Mouse (Mus musculus) MEL (cell line): ENCODE measurements around the gene Pcif1. TPM values are rescaled to one million over a fixed set of nuclear protein-coding genes. Genes with fewer than 3 reads are reported as not detected.

ENCODE experiments used
- DNase-seq: peaks from one replicate; pipeline ENCODE4 v3.0.0; 2011; ENCODE audit warnings: low read depth, low spot score
- H3K27ac ChIP-seq: 2 replicates; pipeline ENCODE4 v1.5.1; 2012; ENCODE audit warnings: low read depth, mild to moderate bottlenecking, control low read depth, low read length, moderate library complexity; ENCODE audit not compliant: control insufficient read depth
- H3K27me3 ChIP-seq, 2 experiments: fragments of 150-350 bp in 1 of 2; sonication (generic) in 1 of 2; 2 replicates each; pipeline ENCODE4 v1.6.1; 2012; ENCODE audit warnings: low read length in 2 of 2, mild to moderate bottlenecking in 2 of 2, improper control_type of control experiment in 1 of 2, moderate library complexity in 1 of 2; ENCODE audit not compliant: insufficient read depth in 2 of 2, control insufficient read depth in 1 of 2
- H3K36me3 ChIP-seq, 2 experiments: 2 replicates each; pipeline ENCODE4 v1.6.1; 2012 to 2014; ENCODE audit warnings: low read length in 2 of 2, improper control_type of control experiment in 1 of 2, inconsistent platforms in 1 of 2, mild to moderate bottlenecking in 1 of 2; ENCODE audit not compliant: insufficient read depth in 2 of 2, control insufficient read depth in 1 of 2
- H3K4me1 ChIP-seq, 2 experiments: fragments of 150-350 bp in 1 of 2; sonication (generic) in 1 of 2; 2 replicates each; pipeline ENCODE4 v1.6.1; 2012; ENCODE audit warnings: low read length in 2 of 2, improper control_type of control experiment in 1 of 2, mild to moderate bottlenecking in 1 of 2; ENCODE audit not compliant: insufficient read depth in 2 of 2, control insufficient read depth in 1 of 2
- H3K4me3 ChIP-seq, 2 experiments: fragments of 150-350 bp in 1 of 2; sonication (generic) in 1 of 2; 2 replicates each; pipeline ENCODE4 v1.5.1; 2012; ENCODE audit warnings: low read depth in 2 of 2, low read length in 2 of 2, mild to moderate bottlenecking in 2 of 2, moderate library complexity in 2 of 2, control low read depth in 1 of 2, improper control_type of control experiment in 1 of 2; ENCODE audit not compliant: control insufficient read depth in 1 of 2, insufficient read depth in 1 of 2
- H3K79me2 ChIP-seq: 2 replicates; pipeline ENCODE4 v1.6.1; 2012; ENCODE audit warnings: mild to moderate bottlenecking, low read length, moderate library complexity; ENCODE audit not compliant: control insufficient read depth, poor library complexity, insufficient read depth
- H3K9ac ChIP-seq: 2 replicates; pipeline ENCODE4 v1.6.1; 2012; ENCODE audit warnings: low read depth, mild to moderate bottlenecking, control low read depth, low read length, moderate library complexity; ENCODE audit not compliant: control insufficient read depth, poor library complexity, severe bottlenecking
- H3K9me3 ChIP-seq: fragments of 150-350 bp; sonication (generic); replicated peaks from 2 replicates; pipeline ENCODE4 v1.6.1; 2012; ENCODE audit warnings: mild to moderate bottlenecking, low read length, improper control_type of control experiment, moderate library complexity; ENCODE audit not compliant: insufficient read depth
- BHLHE40 ChIP-seq: IDR thresholded peaks from 2 replicates; pipeline ENCODE4 v1.6.1; 2012; ENCODE audit warnings: low read depth, mild to moderate bottlenecking, inconsistent platforms, low read length, improper control_type of control experiment, borderline replicate concordance
- CHD1 ChIP-seq: IDR thresholded peaks from 2 replicates; pipeline ENCODE4 v1.6.1; 2012; ENCODE audit warnings: low read depth, mild to moderate bottlenecking, inconsistent platforms, low read length, improper control_type of control experiment
- CHD2 ChIP-seq: IDR thresholded peaks from 2 replicates; pipeline ENCODE4 v1.6.1; 2011; ENCODE audit warnings: low read length, improper control_type of control experiment
- CTCF ChIP-seq, 3 experiments: IDR thresholded peaks in 2 of 3; conservative IDR thresholded peaks in 1 of 3; 2 replicates each; pipeline ENCODE4 v1.5.1; 2011 to 2012; ENCODE audit warnings: low read length in 3 of 3, low read depth in 2 of 3, mild to moderate bottlenecking in 2 of 3, improper control_type of control experiment in 1 of 3, inconsistent platforms in 1 of 3, mixed read lengths in 1 of 3, moderate library complexity in 1 of 3; ENCODE audit not compliant: control insufficient read depth in 1 of 3, insufficient read depth in 1 of 3, poor library complexity in 1 of 3, severe bottlenecking in 1 of 3
- E2F4 ChIP-seq: IDR thresholded peaks from 2 replicates; pipeline ENCODE4 v1.6.1; 2011; ENCODE audit warnings: low read depth, low read length, improper control_type of control experiment, borderline replicate concordance
- ELF1 ChIP-seq: IDR thresholded peaks from 2 replicates; pipeline ENCODE4 v1.6.1; 2014; ENCODE audit warnings: low read depth, mild to moderate bottlenecking, inconsistent platforms, low read length, improper control_type of control experiment, moderate library complexity
- GABPA ChIP-seq: IDR thresholded peaks from 2 replicates; pipeline ENCODE4 v1.6.1; 2012; ENCODE audit warnings: low read depth, mild to moderate bottlenecking, inconsistent platforms, low read length, improper control_type of control experiment, moderate library complexity
- GATA1 ChIP-seq: IDR thresholded peaks from 2 replicates; pipeline ENCODE4 v1.6.1; 2011; ENCODE audit warnings: low read depth, low read length, improper control_type of control experiment
- HCFC1 ChIP-seq: IDR thresholded peaks from 2 replicates; pipeline ENCODE4 v1.6.1; 2012; ENCODE audit warnings: low read depth, mild to moderate bottlenecking, inconsistent platforms, low read length, improper control_type of control experiment, moderate library complexity
- MAFK ChIP-seq: IDR thresholded peaks from 2 replicates; pipeline ENCODE4 v1.6.1; 2011; ENCODE audit warnings: low read depth, mild to moderate bottlenecking, low read length, improper control_type of control experiment, borderline replicate concordance
- MAX ChIP-seq: IDR thresholded peaks from 2 replicates; pipeline ENCODE4 v1.6.1; 2011; ENCODE audit warnings: low read length, improper control_type of control experiment
- MAZ ChIP-seq: IDR thresholded peaks from 2 replicates; pipeline ENCODE4 v1.6.1; 2012; ENCODE audit warnings: low read depth, mild to moderate bottlenecking, inconsistent platforms, low read length, improper control_type of control experiment
- MEF2A ChIP-seq: IDR thresholded peaks from 2 replicates; pipeline ENCODE4 v1.6.1; 2014; ENCODE audit warnings: low read depth, mild to moderate bottlenecking, inconsistent platforms, low read length, improper control_type of control experiment; ENCODE audit not compliant: poor library complexity, insufficient replicate concordance, severe bottlenecking; ENCODE audit errors: extremely low read depth
- MXI1 ChIP-seq: IDR thresholded peaks from 2 replicates; pipeline ENCODE4 v1.6.1; 2011; ENCODE audit warnings: mild to moderate bottlenecking, low read depth, low read length, improper control_type of control experiment
- MYB ChIP-seq: IDR thresholded peaks from 2 replicates; pipeline ENCODE4 v1.6.1; 2011; ENCODE audit warnings: mild to moderate bottlenecking, low read depth, low read length, improper control_type of control experiment
- MYC ChIP-seq: IDR thresholded peaks from 2 replicates; pipeline ENCODE4 v1.6.1; 2011; ENCODE audit warnings: low read depth, mild to moderate bottlenecking, low read length, improper control_type of control experiment, moderate library complexity
- NELFE ChIP-seq: IDR thresholded peaks from 2 replicates; pipeline ENCODE4 v1.6.1; 2011; ENCODE audit warnings: low read depth, low read length, improper control_type of control experiment
- NRF1 ChIP-seq: IDR thresholded peaks from 2 replicates; pipeline ENCODE4 v1.6.1; 2014; ENCODE audit warnings: low read depth, mild to moderate bottlenecking, inconsistent platforms, low read length, improper control_type of control experiment, moderate library complexity; ENCODE audit not compliant: poor library complexity, insufficient read depth, severe bottlenecking
- POLR2AphosphoS2 ChIP-seq: IDR thresholded peaks from 2 replicates; pipeline ENCODE4 v1.6.1; 2011; ENCODE audit warnings: low read length, improper control_type of control experiment
- POLR2AphosphoS5 ChIP-seq: IDR thresholded peaks from 2 replicates; pipeline ENCODE4 v1.6.1; 2012; ENCODE audit warnings: low read depth, borderline replicate concordance, mild to moderate bottlenecking, inconsistent platforms, low read length, moderate library complexity, mixed read lengths
- RAD21 ChIP-seq: IDR thresholded peaks from 2 replicates; pipeline ENCODE4 v1.6.1; 2011; ENCODE audit warnings: mild to moderate bottlenecking, low read depth, low read length, improper control_type of control experiment
- RCOR1 ChIP-seq: IDR thresholded peaks from 2 replicates; pipeline ENCODE4 v1.6.1; 2012; ENCODE audit warnings: low read depth, mild to moderate bottlenecking, inconsistent platforms, low read length, improper control_type of control experiment
- SIN3A ChIP-seq: IDR thresholded peaks from 2 replicates; pipeline ENCODE4 v1.6.1; 2012; ENCODE audit warnings: low read length, improper control_type of control experiment, inconsistent platforms
- TAL1 ChIP-seq: IDR thresholded peaks from 2 replicates; pipeline ENCODE4 v1.6.1; 2012; ENCODE audit warnings: mild to moderate bottlenecking, inconsistent platforms, low read length, moderate library complexity, mixed read lengths
- TCF12 ChIP-seq: IDR thresholded peaks from 2 replicates; pipeline ENCODE4 v1.6.1; 2014; ENCODE audit warnings: low read depth, mild to moderate bottlenecking, inconsistent platforms, low read length, improper control_type of control experiment, moderate library complexity
- USF1 ChIP-seq: IDR thresholded peaks from 2 replicates; pipeline ENCODE4 v1.6.1; 2014; ENCODE audit warnings: low read depth, mild to moderate bottlenecking, inconsistent platforms, low read length, improper control_type of control experiment, moderate library complexity
- USF2 ChIP-seq, 2 experiments: IDR thresholded peaks; 2 replicates each; pipeline ENCODE4 v1.6.1; 2011 to 2012; ENCODE audit warnings: improper control_type of control experiment in 2 of 2, low read length in 2 of 2, borderline replicate concordance in 1 of 2, inconsistent platforms in 1 of 2, low read depth in 1 of 2, mild to moderate bottlenecking in 1 of 2; ENCODE audit not compliant: insufficient read depth in 1 of 2
- ZC3H11A ChIP-seq: IDR thresholded peaks from 2 replicates; pipeline ENCODE4 v1.6.1; 2012; ENCODE audit warnings: low read depth, mild to moderate bottlenecking, inconsistent platforms, low read length, improper control_type of control experiment
- ZKSCAN1 ChIP-seq: IDR thresholded peaks from 2 replicates; pipeline ENCODE4 v1.6.1; 2012; ENCODE audit warnings: low read depth, mild to moderate bottlenecking, inconsistent platforms, low read length, improper control_type of control experiment, moderate library complexity
- ZMIZ1 ChIP-seq: IDR thresholded peaks from 2 replicates; pipeline ENCODE4 v1.6.1; 2012; ENCODE audit warnings: low read depth, mild to moderate bottlenecking, inconsistent platforms, low read length, improper control_type of control experiment, moderate library complexity
- ZNF384 ChIP-seq: IDR thresholded peaks from 2 replicates; pipeline ENCODE4 v1.6.1; 2012; ENCODE audit warnings: low read depth, mild to moderate bottlenecking, inconsistent platforms, low read length, improper control_type of control experiment
- polyA plus RNA-seq, 2 experiments: library from polyadenylated mRNA; stranded (reverse) in 1 of 2; unstranded in 1 of 2; fragments of >175 nt in 1 of 2; fragments of >200 nt in 1 of 2; gene quantifications; 2 replicates each; pipeline versions ENCODE4 v1.2.1 to v1.2.4; 2012; ENCODE audit warnings: low replicate concordance in 2 of 2, low read depth in 1 of 2; ENCODE audit not compliant: insufficient read length in 2 of 2, insufficient read depth in 1 of 2, missing spikeins in 1 of 2
- total RNA-seq: library from RNA; depleted of rRNA; stranded (reverse); fragments of 300-350 nt; gene quantifications from 2 replicates; pipeline ENCODE4 v1.2.3, GENCODE M21; 2012

The Pcif1 gene
- total and polyA plus RNA-seq, 3 experiments, result 46.8 to 118 TPM; not detected in 1

- TF ChIP-seq ZKSCAN1 (no peak), CHD1 (peak; percentile 86; the same call in 1 of the 2 replicates), BHLHE40 (no peak), MAFK (no peak), RCOR1 (no peak), GABPA (no peak), POLR2AphosphoS5 (no peak), SIN3A (peak; percentile 78; the same call in 1 of the 2 replicates), MAX (peak; percentile 99), TCF12 (no peak; the same call in 1 of the 2 replicates), GATA1 (no peak), HCFC1 (peak; percentile 85), USF1 (no peak; the same call in 1 of the 2 replicates), ELF1 (peak; percentile 80)
- TF ChIP-seq, all 39 proteins: peak for 15
These were observed 32.3 kb downstream of the Pcif1 start, which contains the start of gene Zfp335 (continued) for GRCm38 (mm10) chr2:164911086-164912048.

- no peaks in the 10 kb centered on the region for H3K27me3 ChIP-seq
- peak overlapping the region; percentile 93 for H3K27ac ChIP-seq
- H3K4me1 ChIP-seq, result peaks cover 8 to 21% of the 10 kb centered on the region in 2 experiments
- H3K9me3 ChIP-seq, result no peaks in the 10 kb centered on the region
- peak; percentile 86 for DNase-seq
- H3K79me2 ChIP-seq, result peaks cover 25% of the 10 kb centered on the region
- peak overlapping the region; percentile 82 for H3K9ac ChIP-seq
- peaks cover 0 to 14% of the 10 kb centered on the region in 2 experiments; a peak in 3 of 4 replicates for H3K36me3 ChIP-seq
- peak overlapping the region; percentile 73 to 78 for H3K4me3 ChIP-seq
- TF ChIP-seq POLR2AphosphoS2 (peak; percentile 47; the same call in 1 of the 2 replicates), CTCF (IDR thresholded peaks at IDR 0.05 in 2 of 3, conservative IDR thresholded peaks at IDR 0.05 in 1 of 3; ENCODE audit: control insufficient read depth in 1 of 3, insufficient read depth in 1 of 3, low read depth in 2 of 3, low read length in 3 of 3, poor library complexity in 1 of 3, severe bottlenecking in 1 of 3) (no peak), MYB (no peak), MEF2A (no peak), MXI1 (peak; percentile 89), CHD2 (no peak), HCFC1 (no peak), MAZ (no peak), CHD1 (no peak; the same call in 1 of the 2 replicates), GATA1 (no peak), NELFE (no peak), TAL1 (no peak), MAFK (no peak), GABPA (no peak), ZC3H11A (no peak), E2F4 (no peak), MYC (peak; percentile 95), NRF1 (peak; percentile 58; the same call in 1 of the 2 replicates), ZNF384 (no peak), RAD21 (no peak), BHLHE40 (no peak), ZKSCAN1 (no peak), TCF12 (no peak), USF2 (IDR thresholded peaks at IDR 0.05; ENCODE audit: borderline replicate concordance in 1 of 2, insufficient read depth in 1 of 2, low read depth in 1 of 2, low read length in 2 of 2) (no peak), ZMIZ1 (no peak)
These were observed 33.0 kb downstream of the Pcif1 start for GRCm38 (mm10) chr2:164912151-164912550.
